Mouse (Mus musculus): ENCODE results near the gene Syt6.

Gene Syt6

GRCm38 (mm10) chr3:103575156-103575892 is at the start of gene Syt6:
Gene Syt6, plus strand, starts transcription at chr3:103575231.
- no peak for DNase-seq (ENCODE audit: low read depth, low spot score)

GRCm38 (mm10) chr3:103526201-103526704 is 48.8 kb upstream of the Syt6 start:
- DNase-seq (ENCODE audit: low read depth, low spot score): no peak

- DNase-seq (ENCODE audit: low read depth, low spot score): no peak
These were observed 48.2 kb upstream of the Syt6 start for GRCm38 (mm10) chr3:103526864-103527263.

GRCm38 (mm10) chr3:103534036-103534435 is 41.0 kb upstream of the Syt6 start:
- DNase-seq (ENCODE audit: low read depth, low spot score): no peak

GRCm38 (mm10) chr3:103535207-103535606 is 39.8 kb upstream of the Syt6 start:
- peak; percentile 28 for DNase-seq (ENCODE audit: low read depth, low spot score)

- DNase-seq (ENCODE audit: low read depth, low spot score): no peak
These were observed 35.9 kb upstream of the Syt6 start for GRCm38 (mm10) chr3:103539148-103539547.

GRCm38 (mm10) chr3:103546166-103546565 is 28.9 kb upstream of the Syt6 start:
- DNase-seq (ENCODE audit: low read depth, low spot score): no peak

- DNase-seq (ENCODE audit: low read depth, low spot score): no peak
These were observed 28.4 kb upstream of the Syt6 start for GRCm38 (mm10) chr3:103546626-103547025.

- DNase-seq (ENCODE audit: low read depth, low spot score): no peak
These were observed 24.8 kb upstream of the Syt6 start for GRCm38 (mm10) chr3:103550236-103550635.

GRCm38 (mm10) chr3:103567226-103567625 is 7.8 kb upstream of the Syt6 start:
- DNase-seq (ENCODE audit: low read depth, low spot score): no peak

GRCm38 (mm10) chr3:103572526-103572925 is 2.5 kb upstream of the Syt6 start:
- no peak for DNase-seq (ENCODE audit: low read depth, low spot score)

GRCm38 (mm10) chr3:103573106-103573790 is 1.8 kb upstream of the Syt6 start:
- DNase-seq (ENCODE audit: low read depth, low spot score): no peak

GRCm38 (mm10) chr3:103573791-103574166 is 1.3 kb upstream of the Syt6 start:
- DNase-seq (ENCODE audit: low read depth, low spot score): no peak

GRCm38 (mm10) chr3:103574566-103575155 is 370 bp upstream of the Syt6 start:
- no peak for DNase-seq (ENCODE audit: low read depth, low spot score)

GRCm38 (mm10) chr3:103575893-103576641 is 1.0 kb downstream of the Syt6 start:
- no peak for DNase-seq (ENCODE audit: low read depth, low spot score)

- no peak for DNase-seq (ENCODE audit: low read depth, low spot score)
These were observed 12.1 kb downstream of the Syt6 start for GRCm38 (mm10) chr3:103587136-103587535.

- no peak for DNase-seq (ENCODE audit: low read depth, low spot score)
These were observed 12.6 kb downstream of the Syt6 start for GRCm38 (mm10) chr3:103587672-103588071.

- DNase-seq (ENCODE audit: low read depth, low spot score): no peak
These were observed 14.6 kb downstream of the Syt6 start for GRCm38 (mm10) chr3:103589636-103590035.

- no peak for DNase-seq (ENCODE audit: low read depth, low spot score)
These were observed 17.6 kb downstream of the Syt6 start for GRCm38 (mm10) chr3:103592636-103593035.

GRCm38 (mm10) chr3:103593631-103594030 is 18.6 kb downstream of the Syt6 start:
- no peak for DNase-seq (ENCODE audit: low read depth, low spot score)

- no peak for DNase-seq (ENCODE audit: low read depth, low spot score)
These were observed 20.3 kb downstream of the Syt6 start for GRCm38 (mm10) chr3:103595271-103595810.

- no peak for DNase-seq (ENCODE audit: low read depth, low spot score)
These were observed 22.6 kb downstream of the Syt6 start for GRCm38 (mm10) chr3:103597586-103597985.
